Mouse (Mus musculus) liver, adult 2 months (tissue): ENCODE measurements at regions not wholly inside any gene's neighbourhood (a gene's known extent, or its start where the extent isn't known, plus 50 kb on each side); places are given as distances from the start of the nearest gene placed in this dataset.

ENCODE experiments used
- DNase-seq: peaks from one replicate; pipeline ENCODE4 v3.0.0-alpha.2; 2011; ENCODE audit warnings: low read depth, low spot score; ENCODE audit errors: extremely low read depth
- H3K27ac ChIP-seq: fragments of 200-500 bp; replicated peaks from 2 replicates; pipeline ENCODE4 v1.5.1; 2012; ENCODE audit warnings: low read depth, mild to moderate bottlenecking, control low read depth, inconsistent platforms, low read length; ENCODE audit not compliant: insufficient read depth
- H3K27me3 ChIP-seq: fragments of 200-500 bp; 2 replicates; pipeline ENCODE4 v1.6.1; 2012; ENCODE audit warnings: mild to moderate bottlenecking, moderate library complexity, low read length, inconsistent platforms; ENCODE audit not compliant: control insufficient read depth, insufficient read depth
- H3K36me3 ChIP-seq: fragments of 200-500 bp; 2 replicates; pipeline ENCODE4 v1.6.1; 2012; ENCODE audit warnings: low read length, inconsistent platforms; ENCODE audit not compliant: control insufficient read depth, insufficient read depth
- H3K4me1 ChIP-seq: fragments of 200-500 bp; 2 replicates; pipeline ENCODE4 v1.6.1; 2011; ENCODE audit warnings: low read length; ENCODE audit not compliant: control insufficient read depth, insufficient read depth
- H3K4me3 ChIP-seq: fragments of 200-500 bp; 2 replicates; pipeline ENCODE4 v1.5.1; 2011; ENCODE audit warnings: low read depth, mild to moderate bottlenecking, control low read depth, low read length, moderate library complexity; ENCODE audit not compliant: insufficient read depth
- H3K79me2 ChIP-seq: fragments of 200-500 bp; 2 replicates; pipeline ENCODE4 v1.6.1; 2012; ENCODE audit warnings: inconsistent platforms, mild to moderate bottlenecking, low read length, moderate library complexity; ENCODE audit not compliant: control insufficient read depth, insufficient read depth
- H3K9ac ChIP-seq: fragments of 200-500 bp; 2 replicates; pipeline ENCODE4 v1.6.1; 2012; ENCODE audit warnings: low read depth, mild to moderate bottlenecking, control low read depth, inconsistent platforms, low read length
- CTCF ChIP-seq: fragments of 200-500 bp; IDR thresholded peaks from 2 replicates; pipeline ENCODE4 v1.5.1; 2011; ENCODE audit warnings: low read depth, low read length, control low read depth
- POLR2A ChIP-seq: fragments of 200-500 bp; IDR thresholded peaks from 2 replicates; pipeline ENCODE4 v1.6.1; 2011; ENCODE audit warnings: low read length, control low read depth; ENCODE audit not compliant: insufficient read depth; ENCODE audit errors: extremely low read depth
- WGBS: fragments of 180-500 bp; shearing (Covaris S2); methylation state at CpG from one replicate; pipeline ENCODE4 v1.1.7; 2018; 5-methylcytosine and 5-hydroxymethylcytosine counted together

DNA sequence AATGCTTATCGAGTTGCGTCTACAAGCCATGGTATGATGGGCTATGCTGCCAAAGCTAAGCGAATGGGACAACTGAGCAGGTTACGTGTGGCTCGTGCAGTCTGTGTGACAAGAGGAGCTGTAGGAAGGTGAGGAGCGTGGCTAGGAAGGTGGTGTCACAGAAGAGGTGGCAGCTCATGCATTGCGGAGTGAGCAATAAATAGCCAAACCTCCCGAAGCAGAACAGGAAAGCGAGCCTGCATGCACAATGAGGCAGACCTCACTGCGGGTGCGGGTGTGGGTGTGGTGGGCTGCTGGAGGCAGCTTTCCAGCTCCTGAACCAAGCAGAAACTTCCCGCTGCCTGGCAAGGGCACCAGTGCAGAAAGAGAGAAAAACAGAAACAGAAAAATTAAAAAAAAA lies 181.5 kb downstream of the CK137956 start:
- no peaks in the 10 kb centered on the region for H3K79me2 ChIP-seq
- H3K4me1 ChIP-seq: no peaks in the 10 kb centered on the region
- DNase-seq: no peak
- H3K36me3 ChIP-seq: no peaks in the 10 kb centered on the region
- TF ChIP-seq POLR2A: no peak
- TF ChIP-seq CTCF: no peak
- H3K27ac ChIP-seq: no peak overlapping the region
- H3K9ac ChIP-seq: no peak overlapping the region
- WGBS: 84% methylated on average over 12 of the region's 12 CpGs
- no peaks in the 10 kb centered on the region for H3K27me3 ChIP-seq
- no peak overlapping the region for H3K4me3 ChIP-seq

DNA sequence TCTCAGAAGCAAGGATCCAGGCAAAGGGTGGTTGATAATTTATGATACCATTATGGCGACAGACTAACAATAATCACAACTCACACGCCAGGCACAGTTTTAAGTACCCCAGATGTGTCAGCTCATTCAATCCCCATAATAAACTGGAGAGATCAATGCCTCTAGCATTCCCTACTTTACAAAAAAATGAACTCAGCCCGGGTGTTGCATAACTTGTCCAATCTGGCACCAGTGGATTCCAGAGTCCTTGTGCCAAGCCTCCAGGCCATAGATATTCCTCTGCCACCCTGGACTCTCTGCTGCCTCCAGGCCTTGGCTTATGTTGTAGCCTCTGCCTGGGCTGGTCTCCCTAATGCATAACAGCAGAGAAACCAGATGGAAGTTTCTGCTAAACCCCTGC lies 185.0 kb downstream of the CK137956 start:
- H3K27ac ChIP-seq: no peak overlapping the region
- H3K27me3 ChIP-seq: no peaks in the 10 kb centered on the region
- H3K4me1 ChIP-seq: no peaks in the 10 kb centered on the region
- 73% methylated on average over 3 of the region's 3 CpGs for WGBS
- H3K9ac ChIP-seq: no peak overlapping the region
- DNase-seq: peak; percentile 7
- H3K4me3 ChIP-seq: no peak overlapping the region
- TF ChIP-seq CTCF (no peak), POLR2A (no peak)
- H3K36me3 ChIP-seq: no peaks in the 10 kb centered on the region
- no peaks in the 10 kb centered on the region for H3K79me2 ChIP-seq

DNA sequence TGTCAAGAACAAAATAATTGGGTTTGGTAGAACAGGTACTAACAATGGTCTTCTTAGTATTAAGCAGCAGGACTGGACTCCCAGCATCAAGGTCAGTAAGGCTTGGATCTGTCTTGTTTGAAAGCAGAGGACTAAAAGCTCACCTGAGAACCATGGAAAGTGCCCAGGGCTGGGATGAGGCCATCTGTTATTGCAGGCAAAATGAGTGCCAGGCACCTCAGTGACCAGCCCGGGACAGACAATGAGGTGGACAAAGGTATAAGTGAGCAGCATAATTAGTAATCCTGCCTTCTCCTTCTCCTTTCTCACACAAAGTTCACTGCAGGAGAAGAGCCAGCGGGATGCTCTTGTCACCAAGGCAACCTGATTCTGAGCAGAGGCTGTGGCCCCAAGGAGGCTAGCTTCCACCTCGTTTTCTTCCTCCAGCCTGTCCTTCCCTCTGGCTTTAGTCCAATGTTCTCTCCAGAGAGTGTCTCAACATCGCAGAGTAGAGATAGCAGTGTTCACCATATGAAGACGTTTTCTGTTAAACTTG lies 198.7 kb downstream of the CK137956 start:
- H3K79me2 ChIP-seq: no peaks in the 10 kb centered on the region
- DNase-seq: no peak
- no peak overlapping the region for H3K4me3 ChIP-seq
- H3K36me3 ChIP-seq: no peaks in the 10 kb centered on the region
- H3K9ac ChIP-seq: no peak overlapping the region
- WGBS: 63% methylated on average over 5 of the region's 5 CpGs
- TF ChIP-seq CTCF (no peak), POLR2A (no peak)
- H3K27me3 ChIP-seq: no peaks in the 10 kb centered on the region; the same call in 1 of the 2 replicates
- no peaks in the 10 kb centered on the region for H3K4me1 ChIP-seq
- H3K27ac ChIP-seq: no peak overlapping the region

DNA sequence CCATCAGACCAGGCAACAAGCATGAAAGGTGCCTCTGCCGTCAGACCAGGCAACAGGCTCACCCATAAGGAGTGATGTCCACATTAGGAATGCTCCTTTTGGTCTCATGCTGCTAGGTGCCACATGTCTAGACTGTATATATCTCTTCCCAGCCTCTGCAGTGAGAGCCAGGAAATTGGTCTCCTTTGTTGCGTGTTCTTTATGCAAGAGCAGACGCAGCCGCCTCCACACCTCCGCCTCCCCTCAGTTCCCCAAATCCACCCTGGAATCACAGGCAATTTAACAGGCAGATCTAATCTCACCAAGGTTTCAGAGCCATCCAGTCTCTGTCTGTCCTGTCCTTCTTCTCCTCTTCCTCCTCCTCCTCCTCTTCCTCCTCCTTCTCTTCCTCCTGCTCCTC lies 207.0 kb downstream of the CK137956 start:
- H3K9ac ChIP-seq: no peak overlapping the region
- no peaks in the 10 kb centered on the region for H3K4me1 ChIP-seq
- no peaks in the 10 kb centered on the region for H3K79me2 ChIP-seq
- no peaks in the 10 kb centered on the region for H3K36me3 ChIP-seq
- DNase-seq: no peak
- H3K4me3 ChIP-seq: no peak overlapping the region
- WGBS: 88% methylated on average over 5 of the region's 5 CpGs
- TF ChIP-seq POLR2A: no peak
- no peak for TF ChIP-seq CTCF
- no peak overlapping the region for H3K27ac ChIP-seq
- no peaks in the 10 kb centered on the region for H3K27me3 ChIP-seq

DNA sequence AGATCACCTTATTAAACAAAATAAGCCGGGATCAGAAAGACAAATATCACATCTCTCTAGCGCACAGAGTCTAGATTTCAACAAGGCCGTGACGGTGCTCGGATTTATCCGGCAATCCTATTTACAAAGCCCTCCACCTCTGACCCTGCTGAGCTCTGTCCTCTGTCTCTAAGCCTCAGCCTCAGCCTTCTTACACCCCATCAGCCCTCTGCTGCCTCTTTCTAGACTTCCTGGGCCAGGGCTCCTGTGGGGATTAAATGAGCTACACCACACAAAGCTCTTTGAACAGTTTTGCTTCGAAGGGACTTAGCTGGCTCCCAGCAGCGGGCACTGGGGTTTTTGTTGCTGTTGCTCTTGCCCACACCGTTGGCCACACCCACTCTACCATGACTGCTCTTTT lies 211.8 kb downstream of the CK137956 start:
- no peak overlapping the region for H3K27ac ChIP-seq
- TF ChIP-seq POLR2A: no peak
- no peaks in the 10 kb centered on the region for H3K27me3 ChIP-seq
- no peaks in the 10 kb centered on the region for H3K36me3 ChIP-seq
- no peak overlapping the region for H3K4me3 ChIP-seq
- H3K9ac ChIP-seq: no peak overlapping the region
- no peaks in the 10 kb centered on the region for H3K79me2 ChIP-seq
- 51% methylated on average over 9 of the region's 9 CpGs for WGBS
- no peaks in the 10 kb centered on the region for H3K4me1 ChIP-seq
- DNase-seq: no peak

DNA sequence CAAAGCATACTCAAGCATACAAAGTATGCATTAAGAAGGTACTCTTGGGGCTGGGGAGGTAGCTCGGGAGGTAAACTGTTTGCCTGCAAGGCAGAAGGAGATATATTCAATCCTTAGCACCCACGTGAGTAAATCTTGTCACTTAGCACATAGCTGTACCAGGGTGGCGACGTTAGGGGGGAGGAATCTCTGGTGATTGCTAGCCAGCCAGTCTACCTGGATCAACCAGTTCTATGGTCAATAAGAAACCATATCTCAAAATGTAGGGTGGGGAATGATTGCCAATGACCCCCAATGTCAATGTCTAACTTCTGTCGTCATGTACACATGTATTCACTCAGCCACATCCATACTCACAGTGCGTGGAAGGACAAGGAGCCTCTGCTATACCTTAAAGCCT lies 214.5 kb downstream of the CK137956 start:
- no peaks in the 10 kb centered on the region for H3K27me3 ChIP-seq
- no peaks in the 10 kb centered on the region for H3K79me2 ChIP-seq
- no peak overlapping the region for H3K27ac ChIP-seq
- TF ChIP-seq POLR2A: no peak
- TF ChIP-seq CTCF: no peak
- H3K4me3 ChIP-seq: no peak overlapping the region
- no peaks in the 10 kb centered on the region for H3K36me3 ChIP-seq
- no peaks in the 10 kb centered on the region for H3K4me1 ChIP-seq
- no peak for DNase-seq
- H3K9ac ChIP-seq: no peak overlapping the region
- 78% methylated on average over 6 of the region's 6 CpGs for WGBS
